Mouse (Mus musculus) 416B (cell line): ENCODE data around the gene Tppp3.
A peak's percentile ranks its signal among the peaks of the same experiment; 100 is the strongest.

Experiments used
- DNase-seq: peaks from one replicate; pipeline ENCODE4 v3.0.0; 2011; ENCODE audit warnings: low read depth

Tppp3 gene

GRCm38 (mm10) chr8:105431743-105432515 is 39.4 kb downstream of the Tppp3 start:
- DNase-seq, result no peak

- no peak for DNase-seq
These were observed 44.4 kb downstream of the Tppp3 start for GRCm38 (mm10) chr8:105426878-105427277.

GRCm38 (mm10) chr8:105422006-105422405 is 49.3 kb downstream of the Tppp3 start:
- DNase-seq, result no peak

- no peak for DNase-seq
These were observed 51.5 kb downstream of the Tppp3 start for GRCm38 (mm10) chr8:105419800-105420199.

- DNase-seq, result peak; percentile 18
These were observed 52.3 kb downstream of the Tppp3 start for GRCm38 (mm10) chr8:105418992-105419391.
